Mouse (Mus musculus) kidney, embryonic 14.5 days (tissue): ENCODE measurements at regions not wholly inside any gene's neighbourhood (a gene's known extent, or its start where the extent isn't known, plus 50 kb on each side); places are given as distances from the start of the nearest gene placed in this dataset.

ENCODE experiments used
- ATAC-seq: fragments of 200-750 bp; cut with Nextera tagmentation; 2 replicates; pipeline ENCODE4 v1.8.0; 2017; ENCODE audit warnings: moderate number of reproducible peaks, mild to moderate bottlenecking, moderate TSS enrichment, moderate library complexity; ENCODE audit not compliant: low FRiP score, low TSS enrichment
- H3K27ac ChIP-seq: fragments of 300-500 bp; sonication (generic); 2 replicates; pipeline ENCODE4 v1.5.1; 2014; ENCODE audit warnings: low read depth, mild to moderate bottlenecking, low read length, moderate library complexity, mixed read lengths
- H3K27me3 ChIP-seq: fragments of 300-500 bp; sonication (generic); 2 replicates; pipeline ENCODE4 v1.6.1; 2014; ENCODE audit warnings: mild to moderate bottlenecking, low read length; ENCODE audit not compliant: control insufficient read depth, insufficient read depth
- H3K36me3 ChIP-seq: fragments of 300-500 bp; sonication (generic); 2 replicates; pipeline ENCODE4 v1.6.1; 2014; ENCODE audit warnings: low read length, mixed read lengths; ENCODE audit not compliant: control insufficient read depth, insufficient read depth
- H3K4me1 ChIP-seq: fragments of 300-500 bp; sonication (generic); 2 replicates; pipeline ENCODE4 v1.6.1; 2014; ENCODE audit warnings: low read length, mixed read lengths; ENCODE audit not compliant: control insufficient read depth, insufficient read depth
- H3K4me2 ChIP-seq: fragments of 300-500 bp; sonication (generic); replicated peaks from 2 replicates; pipeline ENCODE4 v1.6.1; 2014; ENCODE audit warnings: low read depth, mild to moderate bottlenecking, low read length
- H3K4me3 ChIP-seq: fragments of 300-500 bp; sonication (generic); 2 replicates; pipeline ENCODE4 v1.5.1; 2014; ENCODE audit warnings: mild to moderate bottlenecking, low read length
- H3K9ac ChIP-seq: fragments of 300-500 bp; sonication (generic); 2 replicates; pipeline ENCODE4 v1.6.1; 2014; ENCODE audit warnings: low read depth, mild to moderate bottlenecking, low read length, moderate library complexity
- H3K9me3 ChIP-seq: fragments of 300-500 bp; sonication (generic); 2 replicates; pipeline ENCODE4 v1.6.1; 2016; ENCODE audit warnings: low read length; ENCODE audit not compliant: control insufficient read depth
- WGBS: fragments of 180-500 bp; shearing (Covaris S2); extraction: QIAGEN DNeasy Blood & Tissue Kit; methylation state at CpG from one replicate; pipeline ENCODE4 v1.1.7; 2014; 5-methylcytosine and 5-hydroxymethylcytosine counted together

- Histone ChIP-seq H3K27me3 (no peaks in the 10 kb centered on the region), H3K4me1 (no peaks in the 10 kb centered on the region), H3K36me3 (no peaks in the 10 kb centered on the region), H3K4me2 (no peak overlapping the region), H3K4me3 (no peak overlapping the region), H3K9ac (no peak overlapping the region), H3K27ac (no peak overlapping the region), H3K9me3 (no peaks in the 10 kb centered on the region)
- ATAC-seq, result no peak
Measured at GRCm38 (mm10) chr7:95082248-95082647, 1088.8 kb upstream of the Tenm4 start.

GRCm38 (mm10) chr7:95084328-95084727 lies 1086.7 kb upstream of the Tenm4 start:
- no peak overlapping the region for H3K9ac ChIP-seq
- H3K4me2 ChIP-seq, result no peak overlapping the region
- H3K27me3 ChIP-seq, result no peaks in the 10 kb centered on the region
- H3K4me1 ChIP-seq, result no peaks in the 10 kb centered on the region
- no peak overlapping the region for H3K4me3 ChIP-seq
- no peaks in the 10 kb centered on the region for H3K9me3 ChIP-seq
- no peak for ATAC-seq
- 41% methylated on average over 2 of the region's 2 CpGs for WGBS
- H3K27ac ChIP-seq, result no peak overlapping the region
- no peaks in the 10 kb centered on the region for H3K36me3 ChIP-seq

- H3K4me1 ChIP-seq, result no peaks in the 10 kb centered on the region
- H3K36me3 ChIP-seq, result no peaks in the 10 kb centered on the region
- no peaks in the 10 kb centered on the region for H3K27me3 ChIP-seq
- H3K27ac ChIP-seq, result no peak overlapping the region
- no peak overlapping the region for H3K4me3 ChIP-seq
- H3K9ac ChIP-seq, result no peak overlapping the region
- H3K9me3 ChIP-seq, result no peaks in the 10 kb centered on the region
- ATAC-seq, result no peak
- no peak overlapping the region for H3K4me2 ChIP-seq
Measured at GRCm38 (mm10) chr7:95091360-95091759, 1079.7 kb upstream of the Tenm4 start.

GRCm38 (mm10) chr7:95129020-95129419 lies 1042.0 kb upstream of the Tenm4 start:
- Histone ChIP-seq H3K36me3 (no peaks in the 10 kb centered on the region), H3K9ac (no peak overlapping the region)
- 60% methylated on average over 4 of the region's 4 CpGs for WGBS

GRCm38 (mm10) chr7:95133038-95133437 lies 1038.0 kb upstream of the Tenm4 start:
- H3K36me3 ChIP-seq, result no peaks in the 10 kb centered on the region
- no peak overlapping the region for H3K4me2 ChIP-seq
- H3K27ac ChIP-seq, result no peak overlapping the region
- no peak overlapping the region for H3K4me3 ChIP-seq
- 44% methylated on average over 1 of the region's 1 CpGs for WGBS
- no peaks in the 10 kb centered on the region for H3K9me3 ChIP-seq
- no peaks in the 10 kb centered on the region for H3K4me1 ChIP-seq
- H3K27me3 ChIP-seq, result no peaks in the 10 kb centered on the region
- H3K9ac ChIP-seq, result no peak overlapping the region
- no peak for ATAC-seq

More at GRCm38 (mm10) chr7:95129020-95129419, 1042.0 kb upstream of the Tenm4 start:
- H3K27me3 ChIP-seq, result no peaks in the 10 kb centered on the region
- H3K4me1 ChIP-seq, result no peaks in the 10 kb centered on the region
- H3K4me2 ChIP-seq, result no peak overlapping the region
- H3K4me3 ChIP-seq, result no peak overlapping the region
- no peak for ATAC-seq
- H3K9me3 ChIP-seq, result no peaks in the 10 kb centered on the region
- H3K27ac ChIP-seq, result no peak overlapping the region

GRCm38 (mm10) chr7:95134062-95134625 lies 1036.9 kb upstream of the Tenm4 start:
- no peak overlapping the region for H3K9ac ChIP-seq
- no peaks in the 10 kb centered on the region for H3K9me3 ChIP-seq
- H3K4me1 ChIP-seq, result no peaks in the 10 kb centered on the region
- no peak overlapping the region for H3K4me2 ChIP-seq
- no peak overlapping the region for H3K27ac ChIP-seq
- 0 out of 2 replicates have a peak, but pooled peaks have one; percentile 35 for ATAC-seq
- 33% methylated on average over 5 of the region's 5 CpGs for WGBS
- no peaks in the 10 kb centered on the region for H3K36me3 ChIP-seq
- no peak overlapping the region for H3K4me3 ChIP-seq
- no peaks in the 10 kb centered on the region for H3K27me3 ChIP-seq

- H3K27me3 ChIP-seq, result no peaks in the 10 kb centered on the region
- no peaks in the 10 kb centered on the region for H3K4me1 ChIP-seq
- peak overlapping the region; percentile 47; the same call in 1 of the 2 replicates for H3K27ac ChIP-seq
- H3K9me3 ChIP-seq, result no peaks in the 10 kb centered on the region
- WGBS, result 47% methylated on average over 1 of the region's 1 CpGs
- no peaks in the 10 kb centered on the region for H3K36me3 ChIP-seq
- 0 out of 2 replicates have a peak, but pooled peaks have one; percentile 57 for ATAC-seq
- no peak overlapping the region for H3K4me3 ChIP-seq
- no peak overlapping the region for H3K4me2 ChIP-seq
- H3K9ac ChIP-seq, result no peak overlapping the region
Measured at GRCm38 (mm10) chr7:95141778-95142177, 1029.3 kb upstream of the Tenm4 start.

GRCm38 (mm10) chr7:95143037-95143436 lies 1028.0 kb upstream of the Tenm4 start:
- no peak overlapping the region for H3K4me2 ChIP-seq
- no peak overlapping the region for H3K4me3 ChIP-seq
- no peaks in the 10 kb centered on the region for H3K9me3 ChIP-seq
- no peak overlapping the region for H3K9ac ChIP-seq
- no peaks in the 10 kb centered on the region for H3K27me3 ChIP-seq
- whole genome bisulfite sequencing, result 34% methylated on average over 2 of the region's 2 CpGs
- no peak overlapping the region for H3K27ac ChIP-seq
- ATAC-seq, result 0 out of 2 replicates have a peak, but pooled peaks have one; percentile 35
- no peaks in the 10 kb centered on the region for H3K36me3 ChIP-seq
- H3K4me1 ChIP-seq, result no peaks in the 10 kb centered on the region
